Mouse (Mus musculus) common myeloid progenitor, adult 5-6 weeks (primary cell): ENCODE data around the gene Ackr4. TPM values are rescaled to one million over a fixed set of nuclear protein-coding genes. Genes with fewer than 3 reads are reported as not detected.

Source experiments
- ATAC-seq: replicated peaks from 2 replicates; pipeline ENCODE4 v1.8.0; 2016; ENCODE audit warnings: low read depth, mild to moderate bottlenecking, moderate TSS enrichment, inconsistent platforms; ENCODE audit not compliant: poor library complexity, severe bottlenecking
- total RNA-seq: library from RNA; stranded (forward); fragments of 200-1000, 187-1606 nt; gene quantifications from 2 replicates; pipeline ENCODE4 v1.2.3, GENCODE M21; 2017

Ackr4 gene
- total RNA-seq, 1 experiment from 2014 or later = 0.32 TPM

DNA sequence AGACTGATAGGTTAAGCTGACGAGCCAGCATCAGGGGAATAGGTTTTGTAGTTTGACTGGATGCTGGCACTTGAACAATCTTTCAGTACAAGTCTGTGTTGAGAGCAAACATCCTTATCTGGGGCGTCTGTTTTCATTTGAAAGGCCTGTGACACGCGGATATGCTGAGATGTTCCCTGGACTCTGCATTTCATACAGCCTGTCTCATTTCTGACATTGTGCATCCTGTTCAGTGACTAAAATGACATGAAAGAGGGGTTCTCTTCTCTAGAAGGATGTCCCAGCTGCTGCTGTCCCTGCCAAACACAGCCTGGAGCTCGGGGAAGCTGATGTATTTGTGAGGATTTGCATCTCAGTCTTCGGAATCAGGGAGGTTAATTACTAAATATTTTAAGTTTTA lies 19.3 kb downstream of the Ackr4 start:
- ATAC-seq = no peak

GRCm38 (mm10) chr9:104106930-104107329 lies 19.8 kb downstream of the Ackr4 start:
- no peak for ATAC-seq

DNA sequence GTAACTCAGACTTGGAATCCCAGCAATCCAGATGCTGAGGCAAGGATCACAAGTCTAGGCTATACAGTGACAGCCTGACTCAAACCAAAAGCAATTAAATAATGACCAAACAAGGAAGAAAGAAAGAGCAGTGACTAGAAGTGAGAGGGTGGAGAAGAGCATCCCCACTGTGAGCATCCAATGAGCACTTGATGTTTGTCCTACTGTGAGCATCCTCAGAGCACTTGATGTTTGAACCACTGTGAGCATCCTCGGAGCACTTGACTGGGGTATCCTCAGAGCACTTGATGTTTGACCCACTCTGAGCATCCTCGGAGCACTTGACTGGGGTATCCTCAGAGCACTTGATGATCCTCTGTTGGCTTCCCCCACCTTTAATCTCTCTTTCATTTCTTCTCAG lies 21.7 kb downstream of the Ackr4 start:
- no peak for ATAC-seq

DNA sequence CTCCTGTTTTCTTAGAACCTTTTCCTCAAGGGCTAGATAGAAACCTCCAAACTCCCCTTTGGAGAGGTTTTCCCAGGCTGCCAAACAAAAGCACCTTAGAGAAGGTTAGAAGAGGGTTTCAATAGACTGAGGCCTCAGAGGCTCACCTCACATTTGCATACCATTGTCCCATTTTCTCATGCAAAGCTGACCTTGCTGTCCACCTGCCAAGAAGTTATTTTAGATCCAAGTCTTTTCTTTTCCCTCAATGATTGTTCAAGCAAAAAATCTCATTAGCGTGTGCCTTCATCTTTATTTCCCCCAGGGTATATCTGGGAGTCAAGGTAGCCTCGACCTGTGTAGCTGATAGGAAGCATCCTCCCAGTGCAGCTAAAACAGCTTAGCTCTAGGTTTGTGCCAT lies 23.8 kb downstream of the Ackr4 start:
- no peak for ATAC-seq

DNA sequence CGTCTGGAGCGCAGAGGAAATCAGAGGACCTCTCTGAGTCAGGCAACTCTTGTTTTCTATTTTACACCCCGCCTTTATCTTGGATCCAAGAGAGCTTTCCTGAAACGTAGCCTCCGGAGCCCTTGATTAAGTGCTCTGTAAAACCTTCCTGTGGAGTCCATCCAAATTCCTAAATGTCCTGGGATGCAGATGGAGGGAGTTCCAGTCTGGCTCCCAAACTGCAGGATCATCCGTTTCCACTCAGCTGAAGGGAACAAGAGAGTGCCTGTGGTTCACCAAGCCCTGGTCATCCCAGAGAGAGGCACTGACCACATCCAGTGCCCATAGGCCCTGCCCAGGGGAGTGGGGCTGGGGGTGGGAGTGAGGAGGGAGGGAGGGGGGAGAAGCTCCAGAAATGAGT lies 24.4 kb downstream of the Ackr4 start:
- no peak for ATAC-seq

DNA sequence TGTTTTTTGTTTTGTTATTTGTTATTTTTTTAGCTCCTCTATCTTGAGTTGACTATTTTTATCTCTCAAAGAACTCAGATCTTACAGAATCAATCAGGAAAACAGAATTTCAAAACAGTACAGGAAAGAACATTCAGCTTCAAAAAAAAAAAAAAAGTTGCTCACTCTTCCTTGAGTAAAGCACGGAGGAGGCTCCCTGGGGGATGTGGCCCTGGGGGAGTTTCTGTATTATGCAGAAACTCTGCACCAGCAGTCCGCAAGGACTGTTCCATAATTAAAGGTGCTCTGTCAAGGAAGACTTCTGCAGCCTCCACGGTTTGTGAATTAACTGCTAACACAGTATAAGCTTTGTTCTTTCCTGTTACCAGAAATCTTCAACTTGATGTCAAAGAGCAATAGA lies 25.3 kb downstream of the Ackr4 start:
- no peak for ATAC-seq

DNA sequence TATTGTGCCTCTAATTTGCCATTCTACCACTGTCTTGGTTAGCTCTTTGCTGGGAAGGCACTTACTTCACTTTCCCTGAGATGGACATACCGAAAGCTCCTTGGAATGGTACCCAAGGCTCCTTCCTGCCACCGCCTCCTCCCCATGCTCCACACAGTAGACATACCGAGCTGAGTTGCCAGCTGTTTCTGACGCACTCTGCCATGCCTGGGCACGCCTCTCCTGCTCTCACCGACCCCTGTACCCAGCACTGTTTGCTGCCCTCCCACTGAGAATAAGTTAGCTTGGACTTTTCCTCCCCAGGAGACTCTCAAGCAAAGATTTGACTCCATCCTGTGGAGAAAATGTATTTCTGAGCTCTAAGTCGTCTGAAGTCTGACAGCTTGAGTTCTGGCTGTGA lies 25.9 kb downstream of the Ackr4 start:
- no peak for ATAC-seq

DNA sequence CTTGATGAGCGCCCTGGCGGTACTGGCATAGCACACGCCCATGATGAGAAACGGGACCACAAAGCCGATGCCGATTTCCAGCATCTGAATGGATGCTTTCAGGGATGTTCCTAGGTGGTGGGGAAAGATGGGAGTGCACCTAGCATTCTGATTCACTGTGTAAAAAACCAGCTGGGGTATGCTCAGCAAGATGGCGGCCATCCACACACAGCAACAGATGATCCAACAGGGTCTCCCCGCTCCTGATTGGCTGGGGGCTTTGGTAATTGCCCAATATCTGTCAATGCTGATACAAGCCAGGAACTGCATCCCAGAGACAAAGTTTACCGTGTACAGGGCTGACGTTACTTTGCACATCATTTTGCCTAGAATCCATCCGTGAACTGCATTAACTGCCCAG lies 27.7 kb downstream of the Ackr4 start:
- ATAC-seq = no peak

- ATAC-seq = peak; percentile 98
Observed at GRCm38 (mm10) chr9:104098256-104098655, 28.5 kb downstream of the Ackr4 start.

GRCm38 (mm10) chr9:104092945-104093344 lies 33.8 kb downstream of the Ackr4 start:
- ATAC-seq = no peak

- no peak for ATAC-seq
Observed at GRCm38 (mm10) chr9:104088555-104088954, 38.2 kb downstream of the Ackr4 start.

DNA sequence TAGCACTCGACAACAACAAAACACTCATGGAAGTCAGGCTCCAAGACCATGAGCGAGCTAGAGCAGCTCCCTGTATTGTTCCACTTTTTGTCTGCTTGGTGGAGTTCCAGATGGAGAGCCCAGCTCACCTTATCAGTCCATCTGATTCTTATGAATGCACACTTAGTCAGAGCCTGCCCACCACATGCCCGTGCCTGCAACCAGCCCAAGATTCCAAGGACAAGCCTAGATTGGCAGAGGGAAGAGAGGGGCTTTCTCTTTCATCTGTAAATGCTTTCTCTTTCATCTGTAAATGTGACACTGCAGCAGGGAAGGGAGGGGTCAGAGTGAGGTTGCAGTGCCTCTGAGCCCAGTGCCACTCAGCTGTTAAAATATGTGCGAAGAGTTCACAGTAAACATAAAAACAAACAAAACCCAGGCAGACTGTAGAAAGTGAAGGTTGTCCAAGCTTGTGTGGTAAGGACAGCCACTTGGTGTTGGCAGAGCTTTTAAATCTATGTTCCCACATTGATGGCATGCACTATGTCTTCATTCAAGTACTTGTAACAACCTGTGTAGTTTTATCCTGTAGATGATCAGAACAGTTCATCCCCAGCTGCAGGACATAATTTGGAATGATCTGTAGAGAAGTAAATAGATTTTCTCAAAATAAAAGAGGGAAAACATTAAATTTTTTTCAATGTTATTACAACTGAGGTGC lies 40.9 kb downstream of the Ackr4 start:
- ATAC-seq = no peak

GRCm38 (mm10) chr9:104080038-104080437 lies 46.7 kb downstream of the Ackr4 start:
- no peak for ATAC-seq

DNA sequence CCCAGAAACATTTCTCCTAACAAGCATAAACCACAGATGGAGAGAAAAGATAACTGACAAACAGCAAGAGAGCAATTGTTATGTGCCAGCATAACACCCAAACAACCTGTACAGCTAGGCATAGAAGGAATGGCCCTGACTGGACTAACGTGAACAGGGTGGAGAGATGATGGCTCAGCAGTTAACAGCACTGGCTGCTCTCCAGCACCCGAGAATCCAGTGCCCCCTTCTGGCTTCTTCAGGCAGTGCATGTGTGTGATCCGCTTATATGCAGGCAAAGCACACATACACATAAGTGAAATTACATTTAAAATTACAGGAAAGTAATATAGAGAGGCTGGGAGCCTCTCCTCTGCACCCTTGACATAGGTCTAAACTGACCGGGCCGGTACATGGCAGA lies 47.4 kb downstream of the Ackr4 start:
- ATAC-seq = peak; percentile 95

GRCm38 (mm10) chr9:104078780-104079179 lies 48.0 kb downstream of the Ackr4 start:
- no peak for ATAC-seq

- ATAC-seq = peak; percentile 65; the same call in 1 of the 2 replicates
Observed at GRCm38 (mm10) chr9:104075808-104076207, 50.9 kb downstream of the Ackr4 start.

- no peak for ATAC-seq
Observed at GRCm38 (mm10) chr9:104070863-104071604, 55.7 kb downstream of the Ackr4 start.

DNA sequence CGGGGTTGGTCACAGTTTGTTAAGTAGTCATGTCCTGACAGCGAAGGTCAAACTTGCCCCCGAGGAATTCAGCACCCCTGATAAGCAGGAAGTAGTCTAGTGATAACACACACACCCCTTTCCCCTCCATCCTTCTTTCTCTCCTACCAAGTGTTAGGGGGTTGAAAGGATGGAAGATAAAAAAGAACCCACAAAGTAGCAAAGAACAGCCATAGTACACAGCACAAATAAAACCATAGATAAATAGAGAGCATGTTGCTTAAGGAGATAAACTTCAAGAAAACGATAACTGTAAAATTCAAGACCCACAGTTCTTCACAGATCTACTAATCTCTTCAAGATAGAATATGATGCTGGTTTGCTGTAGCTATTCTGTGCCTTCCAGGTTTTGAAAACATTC lies 56.5 kb downstream of the Ackr4 start:
- no peak for ATAC-seq

- ATAC-seq = no peak
Observed at GRCm38 (mm10) chr9:104064571-104064970, 62.2 kb downstream of the Ackr4 start.

GRCm38 (mm10) chr9:104063244-104063961 lies 63.3 kb downstream of the Ackr4 start, which contains the start of gene Acad11:
Gene Acad11 (plus strand): TSS chr9:104063377.
- peak; percentile 86 for ATAC-seq
